Mouse (Mus musculus): ENCODE data around the gene Avpr1b.

Avpr1b gene

DNA sequence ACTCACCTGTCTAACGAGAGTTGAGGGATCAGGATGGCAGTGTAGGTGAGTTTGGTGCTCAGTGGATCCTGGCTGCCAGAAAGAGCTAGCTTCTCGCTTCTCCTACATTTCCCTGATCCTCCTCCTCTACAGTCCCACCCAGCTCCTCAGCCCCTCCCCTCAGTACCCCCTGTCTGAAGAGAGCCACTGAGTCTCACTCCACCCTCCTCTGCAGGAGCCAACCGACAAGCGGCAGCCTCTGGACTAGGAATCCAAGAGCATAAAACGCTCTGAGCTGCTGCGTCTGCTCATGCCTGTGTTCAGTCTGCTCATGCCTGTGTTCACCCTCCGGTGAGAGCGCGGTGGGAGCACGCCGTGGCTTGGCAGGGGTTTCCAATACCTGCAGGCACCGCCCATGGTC is at the start of gene Avpr1b:
Gene Avpr1b (plus strand): TSS at position 335 of the 400 bp plus-strand sequence.
- peak; percentile 8 to 22 for DNase-seq

DNA sequence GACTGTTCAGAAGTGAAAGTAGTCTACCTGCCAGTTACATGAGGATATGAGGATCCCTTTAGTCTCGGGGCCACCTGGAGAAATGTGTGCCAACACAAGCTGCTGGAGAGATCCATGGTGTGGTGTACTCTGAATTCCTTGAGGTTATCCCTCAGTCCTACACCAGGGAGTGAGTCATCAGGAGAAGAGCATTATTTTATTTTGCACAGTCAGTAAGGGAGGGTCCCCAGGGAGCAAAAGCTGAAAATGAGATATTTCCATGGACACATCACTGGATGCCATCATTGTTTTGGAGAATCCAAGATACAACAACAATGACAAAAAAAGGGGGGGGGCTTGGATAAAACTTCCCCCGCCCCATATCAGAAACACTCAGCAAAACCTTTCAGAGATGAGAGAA is 47.1 kb upstream of the Avpr1b start:
- no peak for DNase-seq

DNA sequence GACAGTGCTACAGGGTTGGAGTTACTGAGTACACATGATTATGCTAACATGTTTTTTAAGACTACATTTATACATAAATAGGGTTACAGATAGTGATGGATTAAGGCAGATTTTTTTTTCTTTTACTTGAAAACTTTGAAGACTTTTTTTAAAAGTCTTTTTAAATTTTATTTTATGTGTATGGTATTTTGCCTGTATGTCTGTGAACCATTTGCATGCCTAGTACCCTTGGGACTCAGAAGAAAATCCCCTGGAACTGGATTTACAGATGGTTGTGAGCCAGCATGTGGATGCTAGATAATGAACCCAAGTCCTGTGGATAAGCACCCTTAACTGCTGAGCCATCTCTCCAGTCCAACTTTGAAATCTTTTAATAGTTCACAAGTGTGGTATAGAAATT is 45.6 kb upstream of the Avpr1b start:
- DNase-seq, result no peak

DNA sequence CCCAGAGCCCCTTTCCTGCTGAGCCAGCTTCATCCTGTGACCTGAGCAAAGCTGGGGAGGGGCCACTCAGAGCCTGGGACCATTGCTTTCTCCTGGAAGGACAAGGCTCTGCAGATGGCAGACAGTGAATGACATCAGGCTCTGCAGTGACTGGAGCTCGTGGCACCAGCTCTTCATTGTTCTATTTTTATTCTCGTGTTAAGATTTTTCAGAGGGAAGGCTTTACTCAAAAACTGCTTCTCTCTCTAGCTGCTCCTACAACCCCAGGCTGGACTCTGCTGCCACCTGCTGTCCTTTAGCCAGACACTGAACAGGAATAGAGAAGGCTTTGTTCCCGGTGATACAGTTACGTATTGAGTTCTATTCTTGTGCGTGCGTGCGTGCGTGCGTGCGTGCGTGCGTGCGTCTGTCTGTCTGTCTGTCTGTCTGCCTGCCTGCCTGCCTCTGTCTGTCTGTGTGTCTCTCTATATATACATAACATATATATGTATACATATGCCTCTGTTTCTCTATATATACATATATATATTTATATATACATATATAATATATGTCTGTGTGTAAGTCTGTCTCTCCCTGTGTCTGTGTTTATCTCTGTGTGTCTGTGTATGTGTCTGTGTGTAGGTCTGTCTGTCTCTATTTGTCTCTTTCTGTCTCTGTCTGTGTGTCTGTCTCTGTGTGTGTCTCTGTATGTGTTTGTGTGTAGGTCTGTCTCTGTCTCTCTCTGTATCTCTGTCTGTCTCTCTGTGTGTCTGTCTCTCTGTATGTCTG is 43.8 kb upstream of the Avpr1b start:
- DNase-seq, result peak; percentile 85 to 90

DNA sequence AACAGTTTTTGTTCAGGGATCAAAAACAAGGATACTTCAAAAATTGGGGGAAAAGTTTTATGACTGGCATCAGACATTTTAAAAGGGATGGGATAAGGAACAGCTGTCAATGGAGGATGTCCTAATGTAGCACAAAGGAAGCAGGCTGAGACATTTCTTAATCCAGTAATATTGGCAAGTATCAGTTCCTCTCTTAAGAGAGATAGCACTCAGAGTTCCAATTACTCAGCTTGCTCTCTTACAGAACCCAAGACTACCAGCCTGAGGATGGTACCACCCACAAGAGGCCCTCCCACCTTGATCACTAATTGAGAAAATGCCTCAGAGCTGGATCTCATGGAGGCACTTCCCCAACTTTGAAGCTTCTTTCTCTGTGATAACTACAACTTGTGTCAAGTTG is 38.5 kb upstream of the Avpr1b start:
- DNase-seq, result no peak

DNA sequence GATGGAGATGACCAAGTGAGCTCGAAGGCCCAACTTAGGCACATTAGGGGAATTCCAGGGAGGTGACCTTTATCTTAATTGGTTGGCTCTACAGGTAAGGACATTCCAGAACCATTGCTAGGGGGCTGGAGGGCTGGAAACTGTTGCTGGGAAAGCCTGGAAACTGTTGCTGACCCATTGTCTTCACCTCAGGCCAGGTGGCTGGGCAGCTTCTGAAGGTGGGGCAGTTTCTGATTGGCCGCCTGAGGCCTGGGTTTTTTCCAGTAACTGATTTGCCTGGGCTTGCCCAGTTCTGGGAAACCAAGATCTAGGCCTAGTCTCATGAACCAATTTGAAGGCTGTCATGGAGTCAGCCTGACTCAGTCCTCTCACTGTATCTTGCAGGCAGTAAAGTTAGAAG is 37.0 kb upstream of the Avpr1b start:
- DNase-seq, result no peak

DNA sequence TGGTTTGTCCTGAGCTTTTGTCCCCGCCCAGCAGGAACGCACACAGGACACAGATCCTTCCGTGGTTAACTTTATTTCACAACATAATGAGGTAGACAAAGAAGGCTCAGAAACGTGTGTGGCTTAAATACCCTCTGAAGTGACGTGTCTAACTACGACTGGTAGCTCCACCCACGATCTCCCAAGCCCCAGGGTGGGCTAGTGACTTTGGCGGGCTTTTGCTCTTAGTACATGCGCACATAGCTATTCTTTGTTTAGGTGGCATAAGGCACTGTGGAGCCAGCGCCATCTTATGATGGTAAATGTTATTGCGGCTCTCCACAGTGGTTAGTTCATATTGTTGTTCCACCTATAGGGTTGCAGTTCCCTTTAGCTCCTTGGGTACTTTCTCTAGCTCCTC is 33.0 kb upstream of the Avpr1b start:
- peak in 1 of 2 experiments; percentile 21 for DNase-seq

DNA sequence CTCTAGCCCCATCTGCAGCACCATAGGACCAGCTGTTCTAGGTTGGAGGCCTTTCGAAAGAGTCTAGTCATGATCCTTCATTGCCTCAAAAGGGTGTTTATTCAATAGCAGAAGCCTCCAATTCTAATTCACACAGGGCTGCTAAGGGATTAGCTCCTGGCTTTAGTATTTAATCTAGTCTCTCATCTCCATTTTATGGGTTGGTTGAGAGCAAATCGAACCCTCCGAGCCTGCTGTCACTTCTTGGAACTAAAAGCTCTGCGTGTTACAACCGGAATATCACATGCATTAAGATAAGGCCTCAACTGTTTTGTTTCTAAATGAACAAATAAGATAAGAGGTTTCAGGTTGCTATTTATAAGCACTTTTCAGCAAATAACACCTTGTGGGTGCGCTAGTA is 29.3 kb upstream of the Avpr1b start:
- no peak for DNase-seq

DNA sequence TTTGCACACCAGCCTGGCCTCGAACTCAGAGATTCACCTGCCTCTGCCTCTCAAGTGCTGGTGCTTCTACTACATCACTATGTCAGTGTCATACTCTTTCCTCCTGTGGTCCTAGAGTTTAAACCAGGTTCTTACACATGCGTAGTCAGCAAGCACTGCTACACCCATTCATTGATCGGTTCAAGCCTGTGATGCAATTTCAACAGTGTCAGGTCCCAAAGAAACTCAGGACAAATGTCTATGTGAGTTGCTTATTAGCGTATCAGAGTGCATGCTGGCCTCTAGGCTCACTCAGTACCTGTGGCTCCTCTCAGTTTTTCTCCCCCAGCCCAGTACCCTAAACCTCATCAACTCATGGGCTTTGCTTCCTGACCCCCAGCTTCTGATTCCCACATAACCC is 28.6 kb upstream of the Avpr1b start:
- no peak for DNase-seq

DNA sequence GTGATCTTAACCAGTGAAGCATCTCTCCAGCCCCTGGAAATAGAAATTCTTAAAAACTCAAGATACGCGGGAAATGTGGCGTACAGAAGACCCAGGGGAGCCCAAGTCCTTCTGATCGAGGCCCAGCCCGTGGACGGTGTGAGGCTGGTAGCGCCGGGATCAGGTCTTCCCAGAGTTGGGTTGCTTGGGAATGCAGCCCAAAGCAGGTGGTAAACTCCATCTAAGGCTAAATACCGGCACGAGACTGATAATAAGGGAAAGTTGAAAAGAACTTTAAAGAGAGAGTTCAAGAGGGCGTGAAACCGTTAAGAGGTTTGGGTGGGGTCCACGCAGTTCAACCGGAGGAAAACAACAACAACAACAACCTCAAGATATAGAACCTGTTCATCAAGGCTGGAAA is 25.3 kb upstream of the Avpr1b start:
- DNase-seq, result peak; percentile 26 to 40

DNA sequence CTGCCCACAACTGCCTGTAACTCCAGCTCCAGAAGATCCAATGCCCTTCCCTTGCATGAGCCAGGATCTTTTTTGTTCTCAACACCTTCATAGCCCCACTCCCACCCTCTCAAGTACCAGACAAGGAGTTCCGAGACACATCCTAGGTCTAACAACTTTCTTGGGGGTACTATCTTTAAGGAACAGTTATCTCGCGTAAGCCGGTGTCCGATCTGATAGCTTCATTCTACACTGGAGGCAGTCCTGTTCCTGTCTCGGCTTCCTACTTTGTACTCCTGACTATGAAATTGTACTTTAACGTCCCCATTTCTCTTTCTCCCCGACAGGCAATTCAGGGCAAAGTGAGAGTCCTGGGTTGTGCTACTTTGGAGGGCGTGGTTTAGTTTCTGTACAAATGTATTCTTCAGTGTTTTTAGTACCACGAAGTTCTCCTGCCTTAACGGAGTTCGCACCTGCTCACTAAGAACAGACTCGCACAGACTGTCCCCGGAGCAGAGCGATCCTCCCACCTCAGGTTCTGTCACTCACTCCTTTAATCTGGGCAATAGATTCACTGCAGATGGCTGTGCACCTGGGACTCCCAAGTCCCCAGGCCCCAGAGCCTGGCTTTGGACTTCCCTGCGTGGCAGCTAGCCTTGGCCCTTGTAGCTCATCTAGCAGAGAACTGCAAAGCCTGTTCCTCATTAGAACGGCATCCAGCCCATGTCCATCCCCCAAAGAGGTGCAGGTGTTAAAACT is 19.9 kb upstream of the Avpr1b start:
- no peak for DNase-seq

DNA sequence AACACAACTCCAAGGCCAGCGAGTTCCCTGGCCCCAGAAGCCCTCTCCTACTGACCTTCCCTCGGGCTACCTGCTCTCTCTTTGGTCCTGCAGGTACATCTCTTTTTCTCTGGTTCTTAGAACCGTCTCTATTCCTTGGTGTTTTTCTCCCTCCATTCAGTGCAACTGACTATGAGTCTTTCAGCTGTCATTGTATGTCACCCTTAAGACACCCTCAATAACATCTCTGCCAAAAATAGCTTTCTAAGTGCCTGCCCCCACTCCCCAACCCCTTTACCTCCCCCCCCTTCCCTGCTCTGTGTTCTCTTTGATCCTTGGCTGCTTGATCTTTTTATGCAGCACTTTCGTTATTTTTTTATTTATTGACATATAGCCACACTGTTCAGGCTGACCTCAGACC is 18.6 kb upstream of the Avpr1b start:
- DNase-seq, result no peak

DNA sequence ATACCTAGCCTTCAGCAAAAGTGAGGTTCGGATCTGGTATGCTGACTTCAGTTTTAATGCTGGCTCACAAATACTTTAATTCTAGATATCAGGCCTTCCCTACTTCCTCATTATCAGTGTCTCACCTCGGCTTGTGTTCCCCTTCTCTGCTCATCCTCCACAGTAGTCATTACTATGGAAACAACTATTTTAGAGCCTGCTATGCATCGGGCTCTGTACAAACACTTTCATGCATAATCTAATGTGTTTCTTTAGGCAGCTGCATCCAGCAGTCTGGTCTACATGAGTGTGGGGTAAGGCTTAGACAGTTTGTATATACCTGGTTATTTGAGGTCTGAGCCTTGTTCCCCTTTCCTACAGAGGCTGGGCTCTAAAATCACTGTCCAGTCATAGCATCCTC is 15.4 kb upstream of the Avpr1b start:
- DNase-seq, result no peak

DNA sequence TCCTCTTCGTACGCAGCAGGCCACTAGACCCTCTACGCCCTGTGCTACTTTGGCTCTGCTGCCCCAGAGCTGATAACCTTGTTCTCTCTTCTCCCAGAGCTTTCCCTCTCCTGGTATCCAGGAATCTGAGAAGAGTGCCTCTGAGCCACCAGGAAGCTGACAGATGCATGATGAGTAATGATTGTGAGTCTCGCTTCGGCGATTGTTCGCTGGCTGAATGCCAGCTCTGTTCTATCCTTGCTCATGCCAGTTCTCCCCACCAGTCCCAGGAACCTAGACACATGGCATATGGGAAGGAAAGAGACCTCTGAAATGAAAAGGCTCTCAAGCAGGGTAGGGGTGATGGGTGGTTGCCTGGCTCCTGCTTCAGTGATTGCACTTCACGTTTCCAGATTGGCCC is 12.2 kb upstream of the Avpr1b start:
- peak; percentile 21 to 34 for DNase-seq

DNA sequence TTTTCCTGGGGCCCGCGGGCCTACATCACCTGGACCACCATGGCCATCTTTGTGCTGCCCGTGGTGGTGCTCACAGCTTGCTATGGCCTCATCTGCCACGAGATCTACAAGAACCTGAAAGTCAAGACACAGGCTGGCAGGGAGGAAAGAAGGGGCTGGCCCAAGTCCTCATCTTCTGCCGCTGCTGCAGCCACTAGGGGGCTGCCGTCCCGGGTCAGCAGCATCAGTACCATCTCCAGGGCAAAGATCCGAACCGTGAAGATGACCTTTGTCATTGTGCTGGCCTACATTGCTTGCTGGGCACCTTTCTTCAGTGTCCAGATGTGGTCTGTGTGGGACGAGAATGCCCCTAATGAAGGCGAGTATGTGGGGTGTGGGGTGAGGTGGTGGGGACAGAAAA is 1.3 kb downstream of the Avpr1b start:
- peak; percentile 9 to 14 for DNase-seq

DNA sequence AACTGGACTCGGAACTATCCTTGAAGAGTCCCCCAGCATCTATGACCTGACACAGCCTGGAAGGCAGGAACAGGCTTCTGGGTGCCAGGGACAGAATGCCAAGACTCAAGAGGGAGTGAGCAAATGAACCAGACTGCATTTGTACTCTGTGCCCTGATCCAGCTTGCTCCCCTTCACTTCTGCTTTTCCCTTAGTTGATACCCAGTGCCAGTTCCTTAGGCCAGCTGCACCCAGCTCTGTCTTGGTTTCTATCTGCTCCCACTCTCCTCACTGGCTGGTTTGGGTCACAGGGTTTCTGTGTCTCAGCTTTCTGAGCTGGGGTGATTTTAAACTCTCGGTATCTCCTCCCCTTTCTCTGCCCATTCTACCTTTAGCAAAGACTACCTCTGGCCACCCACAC is 7.7 kb downstream of the Avpr1b start:
- DNase-seq, result no peak

DNA sequence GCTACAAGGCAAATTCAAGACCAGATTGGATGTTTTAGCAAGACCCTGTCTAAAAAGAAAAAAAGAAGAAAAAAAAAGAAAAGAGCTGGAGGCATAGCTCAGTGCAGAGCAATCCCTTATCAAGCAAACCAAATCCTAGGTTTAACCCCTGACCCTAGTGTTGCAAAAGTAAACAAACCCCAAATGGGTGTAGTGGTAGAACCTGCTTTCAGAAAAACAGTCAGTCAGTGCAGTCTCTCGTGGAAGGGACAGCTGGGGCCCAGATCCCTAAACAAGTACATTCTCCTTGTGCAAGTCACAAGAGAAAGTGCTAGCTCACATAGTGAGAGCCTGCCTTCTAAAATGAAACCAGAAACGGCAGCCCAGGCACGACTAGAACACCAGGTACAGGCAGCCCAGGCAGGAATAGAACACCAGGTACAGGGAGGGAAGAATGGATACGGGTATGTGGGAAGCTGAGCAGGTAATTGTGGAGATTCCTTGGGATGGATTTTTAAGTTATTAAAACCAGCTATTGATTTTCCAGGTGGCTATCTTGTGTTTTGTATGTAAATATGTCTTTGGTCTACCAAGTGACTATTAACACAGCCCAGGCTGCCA is 13.6 kb downstream of the Avpr1b start:
- DNase-seq, result peak in 1 of 2 experiments; percentile 20

DNA sequence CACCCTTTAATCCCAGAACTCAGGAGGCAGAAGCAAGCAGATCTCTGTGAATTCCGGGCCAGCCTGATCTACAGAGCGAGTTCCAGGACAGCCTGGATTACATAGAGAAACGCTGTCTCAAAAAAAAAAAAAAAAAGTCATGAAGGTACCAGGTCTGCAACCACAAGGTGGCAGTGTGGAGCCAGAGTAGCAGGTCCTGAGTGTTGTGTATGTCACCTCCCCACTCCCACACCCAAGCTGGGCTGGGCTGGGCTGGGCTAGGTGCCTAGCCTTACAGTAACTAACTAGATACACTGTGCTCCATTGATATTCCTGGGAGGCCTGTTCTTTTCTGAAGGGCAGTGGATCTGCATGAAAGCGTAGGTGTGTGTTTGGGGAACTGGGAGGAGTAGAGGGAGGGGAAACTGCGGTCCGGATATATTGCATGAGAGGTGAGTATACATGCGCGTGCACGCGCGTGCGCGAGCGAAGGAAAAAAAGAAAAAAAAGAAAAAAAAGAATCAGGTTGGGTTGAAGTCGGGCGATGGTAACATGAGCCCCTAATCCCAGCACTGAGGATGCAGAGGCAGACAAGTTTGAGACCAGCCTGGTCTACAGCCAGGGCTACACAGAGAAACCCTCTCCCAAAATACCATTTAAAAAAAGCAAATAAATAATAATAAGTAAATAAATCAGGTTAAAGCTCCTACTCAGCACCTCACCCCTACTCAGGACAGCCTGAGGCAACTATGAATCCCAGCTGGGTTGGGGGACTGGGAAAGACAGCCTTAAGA is 14.5 kb downstream of the Avpr1b start:
- peak; percentile 89 to 91 for DNase-seq

DNA sequence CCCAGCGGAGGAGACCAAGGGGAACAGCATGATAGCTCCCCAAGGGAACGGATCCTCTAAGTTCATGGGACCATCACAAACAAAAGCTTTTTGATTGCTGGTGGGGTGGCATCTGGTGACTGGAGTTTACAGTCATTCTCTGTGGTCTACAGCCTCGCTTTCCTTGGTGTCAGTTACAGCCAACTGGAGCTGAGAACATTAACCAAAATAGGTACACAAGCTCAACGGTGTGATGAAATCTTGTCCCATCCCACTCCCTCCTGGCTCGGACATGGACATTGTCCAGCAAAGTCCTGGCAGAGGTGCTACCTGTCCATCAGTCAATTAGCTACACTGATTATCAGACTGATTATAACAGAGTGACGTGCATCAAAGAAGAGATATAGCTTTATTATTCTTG is 15.6 kb downstream of the Avpr1b start:
- no peak for DNase-seq

DNA sequence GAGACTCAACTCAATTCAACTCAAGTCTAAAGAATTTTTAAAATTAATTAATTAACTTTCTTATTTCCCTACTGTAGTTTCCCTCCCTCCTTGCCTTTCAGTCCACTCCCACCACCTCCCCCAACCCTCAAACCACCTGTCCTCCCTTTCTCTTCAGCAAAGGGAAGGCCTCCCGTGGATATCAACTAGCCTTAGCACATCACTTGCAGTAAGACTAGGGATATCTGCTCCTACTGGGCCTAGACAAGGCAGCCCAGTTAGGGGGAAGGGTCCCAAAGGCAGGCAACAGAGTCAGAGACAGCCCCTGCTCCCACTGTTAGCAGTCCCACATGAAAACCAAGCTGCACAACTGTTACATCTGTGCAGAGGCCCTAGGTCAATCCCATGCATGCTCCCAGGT is 17.1 kb downstream of the Avpr1b start:
- no peak for DNase-seq

DNA sequence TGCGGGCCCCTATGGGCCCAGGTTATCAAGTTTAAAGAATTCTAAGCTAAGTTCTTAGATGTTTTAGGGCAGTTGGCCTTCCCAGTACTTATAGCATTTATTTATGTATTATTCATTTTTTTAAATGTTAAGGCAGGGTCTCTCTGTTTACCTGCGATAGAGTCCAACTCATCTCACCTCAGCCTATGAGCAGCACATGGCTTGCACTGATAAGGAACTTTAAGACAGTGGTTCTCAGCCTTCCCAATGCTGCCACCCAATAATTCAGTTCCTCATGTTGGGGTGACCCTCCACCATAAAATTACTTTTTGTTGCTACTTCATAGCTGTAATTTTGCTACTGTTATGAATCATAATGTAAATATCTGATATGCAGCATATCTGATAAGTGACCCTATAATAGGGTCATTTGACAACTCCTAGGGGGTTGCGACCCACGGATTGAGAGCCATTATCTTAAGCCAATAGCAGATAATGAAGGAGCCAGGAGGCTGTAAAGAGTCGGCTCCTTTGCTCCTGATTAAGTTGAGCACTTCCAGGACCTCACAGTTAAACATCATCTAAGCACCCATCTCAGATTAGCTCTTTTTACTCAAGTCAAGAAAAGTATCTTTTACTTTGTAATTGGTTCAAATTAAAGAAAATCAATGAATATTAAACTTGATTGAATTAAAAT is 17.6 kb downstream of the Avpr1b start:
- DNase-seq, result no peak

DNA sequence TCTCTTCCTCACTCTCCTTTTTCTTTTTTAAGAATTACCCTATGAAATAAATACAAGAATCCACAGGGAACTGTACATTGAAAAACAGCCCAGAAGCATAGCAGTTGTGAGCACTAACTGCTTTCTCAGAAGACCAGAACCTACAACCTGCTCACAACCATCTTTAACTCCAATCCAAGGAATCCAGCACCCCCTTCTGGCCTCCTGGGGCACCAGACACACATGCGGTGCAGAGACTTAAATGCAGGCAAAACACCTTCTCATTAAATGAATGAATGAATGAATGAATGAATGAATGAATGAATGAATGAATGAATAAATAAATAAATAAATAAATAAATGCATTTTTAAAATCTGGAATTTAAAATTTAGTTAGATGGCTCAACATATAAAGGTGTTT is 19.5 kb downstream of the Avpr1b start:
- DNase-seq, result no peak

DNA sequence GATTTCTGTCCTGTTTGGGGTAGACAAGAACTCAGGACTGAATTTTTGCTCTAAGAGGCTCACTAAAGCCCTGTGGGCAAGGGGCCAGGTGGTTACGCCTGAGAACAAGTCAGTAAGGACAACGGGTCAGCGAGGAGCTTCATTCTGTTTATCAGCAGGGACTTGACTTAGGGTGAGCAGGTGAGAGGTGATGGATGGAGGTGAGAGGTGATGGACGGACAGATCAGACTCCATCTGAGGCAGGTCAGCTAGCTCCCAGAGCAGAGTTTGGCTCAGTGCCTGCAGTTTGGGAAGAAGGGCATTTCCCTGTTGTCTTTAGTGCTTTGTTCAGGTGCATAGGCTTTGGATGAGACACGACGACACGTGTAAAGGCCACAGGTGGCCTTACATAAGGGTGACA is 20.3 kb downstream of the Avpr1b start:
- no peak for DNase-seq
